Mouse (Mus musculus) myocyte (in vitro differentiated cells): ENCODE results near the gene Efhd2.

Experiments used
- E2F4 ChIP-seq: IDR thresholded peaks from one replicate; pipeline ENCODE4 v1.6.1; 2011; ENCODE audit warnings: mild to moderate bottlenecking, control low read depth, moderate library complexity; ENCODE audit not compliant: insufficient read depth
- MAX ChIP-seq: IDR thresholded peaks from one replicate; pipeline ENCODE4 v1.6.1; 2011; ENCODE audit warnings: low read depth, mild to moderate bottlenecking, control low read depth
- MYOD1 ChIP-seq, 3 experiments: IDR thresholded peaks; one replicate each; pipeline ENCODE4 v1.6.1; 2011; ENCODE audit warnings: control low read depth in 2 of 3, low read depth in 2 of 3, mild to moderate bottlenecking in 2 of 3, moderate library complexity in 1 of 3; ENCODE audit not compliant: insufficient read length in 2 of 3, control insufficient read depth in 1 of 3
- MYOG ChIP-seq, 3 experiments: IDR thresholded peaks; one replicate each; pipeline ENCODE4 v1.6.1; 2011; ENCODE audit warnings: control low read depth in 2 of 3, low read depth in 2 of 3, mild to moderate bottlenecking in 2 of 3; ENCODE audit not compliant: insufficient read length in 2 of 3, control insufficient read depth in 1 of 3, insufficient read depth in 1 of 3
- POLR2A ChIP-seq: IDR thresholded peaks from one replicate; pipeline ENCODE4 v1.6.1; 2011; ENCODE audit warnings: low read depth, mild to moderate bottlenecking, control low read depth, moderate library complexity; ENCODE audit not compliant: insufficient read length
- POLR2AphosphoS2 ChIP-seq: IDR thresholded peaks from one replicate; pipeline ENCODE4 v1.6.1; 2011; ENCODE audit warnings: low read depth, control low read depth; ENCODE audit not compliant: insufficient read length
- REST ChIP-seq: IDR thresholded peaks from one replicate; pipeline ENCODE4 v1.6.1; 2011; ENCODE audit warnings: mild to moderate bottlenecking, control low read depth, moderate library complexity; ENCODE audit not compliant: insufficient read depth, insufficient read length
- TCF12 ChIP-seq: IDR thresholded peaks from one replicate; pipeline ENCODE4 v1.6.1; 2011; ENCODE audit warnings: mild to moderate bottlenecking, control low read depth; ENCODE audit not compliant: poor library complexity, insufficient read depth, severe bottlenecking
- USF1 ChIP-seq: IDR thresholded peaks from one replicate; pipeline ENCODE4 v1.6.1; 2011; ENCODE audit warnings: low read depth, mild to moderate bottlenecking, control low read depth, moderate library complexity

- TF ChIP-seq USF1 (no peak), MYOD1 (IDR thresholded peaks at IDR 0.05; ENCODE audit: control insufficient read depth in 1 of 3, insufficient read length in 2 of 3, low read depth in 2 of 3) (peak in 2 of 3 experiments; percentile 19 to 51), MAX (no peak), POLR2AphosphoS2 (no peak), REST (no peak), POLR2A (no peak), E2F4 (no peak), TCF12 (no peak), MYOG (IDR thresholded peaks at IDR 0.05; ENCODE audit: control insufficient read depth in 1 of 3, insufficient read depth in 1 of 3, insufficient read length in 2 of 3, low read depth in 2 of 3) (peak in 1 of 3 experiments; percentile 55)
These were observed 30.0 kb upstream of the Efhd2 start for GRCm38 (mm10) chr4:141904710-141905109.
